Mouse (Mus musculus) testis, adult 2 months (tissue): ENCODE data around the gene Lta. TPM values are rescaled to one million over a fixed set of nuclear protein-coding genes. Genes with fewer than 3 reads are reported as not detected.

ENCODE experiments used
- H3K27ac ChIP-seq: fragments of 200-500 bp; 2 replicates; pipeline ENCODE4 v1.5.1; 2012; ENCODE audit warnings: low read depth, low read length; ENCODE audit not compliant: control insufficient read depth, insufficient read depth
- H3K27me3 ChIP-seq: fragments of 200-500 bp; 2 replicates; pipeline ENCODE4 v1.6.1; 2012; ENCODE audit warnings: mild to moderate bottlenecking, low read length, moderate library complexity; ENCODE audit not compliant: control insufficient read depth, insufficient read depth
- H3K36me3 ChIP-seq: fragments of 200-500 bp; 2 replicates; pipeline ENCODE4 v1.6.1; 2012; ENCODE audit warnings: mild to moderate bottlenecking, low read length; ENCODE audit not compliant: control insufficient read depth, insufficient read depth
- H3K4me1 ChIP-seq: fragments of 200-500 bp; 2 replicates; pipeline ENCODE4 v1.6.1; 2012; ENCODE audit warnings: low read length; ENCODE audit not compliant: control insufficient read depth, insufficient read depth
- H3K4me3 ChIP-seq: fragments of 200-500 bp; 2 replicates; pipeline ENCODE4 v1.5.1; 2012; ENCODE audit warnings: low read depth, mild to moderate bottlenecking, low read length, moderate library complexity, mixed read lengths; ENCODE audit not compliant: control insufficient read depth
- CTCF ChIP-seq: fragments of 200-500 bp; IDR thresholded peaks from 2 replicates; pipeline ENCODE4 v1.5.1; 2012; ENCODE audit warnings: low read depth, mild to moderate bottlenecking, inconsistent platforms, low read length, moderate library complexity; ENCODE audit not compliant: control insufficient read depth, insufficient read depth, insufficient replicate concordance
- POLR2A ChIP-seq: fragments of 200-500 bp; IDR thresholded peaks from 2 replicates; pipeline ENCODE4 v1.6.1; 2012; ENCODE audit warnings: low read depth, mild to moderate bottlenecking, inconsistent platforms, low read length, moderate library complexity; ENCODE audit not compliant: control insufficient read depth
- polyA plus RNA-seq: library from polyadenylated mRNA; depleted of rRNA; stranded (reverse); fragments of >200 nt; gene quantifications from 2 replicates; pipeline ENCODE4 v1.2.3, GENCODE M21; 2012

Gene Lta
- polyA plus RNA-seq, 1 experiment, result 0.07 TPM

- Histone ChIP-seq H3K36me3 (peaks cover 10% of the 10 kb centered on the region), H3K4me3 (peak overlapping the region; percentile 94), H3K27me3 (no peaks in the 10 kb centered on the region), H3K4me1 (peaks cover 4% of the 10 kb centered on the region), H3K27ac (peak overlapping the region; percentile 99)
- no peak for TF ChIP-seq POLR2A
- no peak for TF ChIP-seq CTCF
Observed at GRCm38 (mm10) chr17:35163326-35164081, 41.6 kb downstream of the Lta start.

- Histone ChIP-seq H3K4me1 (peaks cover 4% of the 10 kb centered on the region), H3K36me3 (peaks cover 10% of the 10 kb centered on the region), H3K4me3 (peak overlapping the region; percentile 47), H3K27ac (no peak overlapping the region), H3K27me3 (no peaks in the 10 kb centered on the region)
- TF ChIP-seq POLR2A, result no peak
- no peak for TF ChIP-seq CTCF
Observed at GRCm38 (mm10) chr17:35162730-35163129, 42.4 kb downstream of the Lta start.

DNA sequence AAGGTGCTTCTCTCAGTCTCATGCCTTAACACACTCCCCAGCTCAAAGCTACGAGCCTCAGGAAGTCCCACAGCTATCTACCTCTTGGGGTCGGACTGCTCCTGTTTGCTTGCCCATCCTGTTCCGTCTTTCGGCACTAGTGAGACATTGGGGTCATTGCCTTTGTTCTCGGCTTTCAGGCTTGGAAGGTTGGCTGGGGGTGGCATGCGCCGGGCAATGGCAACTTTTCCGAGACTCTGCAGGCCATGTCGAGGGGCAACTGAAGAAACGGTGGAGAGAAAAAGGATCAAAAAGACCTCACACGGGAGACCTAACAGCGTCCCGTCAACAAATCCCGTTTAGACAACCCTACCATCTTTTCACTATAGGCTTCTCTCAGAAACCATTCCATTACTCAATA lies 43.0 kb downstream of the Lta start:
- H3K27ac ChIP-seq, result no peak overlapping the region
- H3K4me3 ChIP-seq, result no peak overlapping the region; the same call in none of the 2 replicates
- H3K4me1 ChIP-seq, result peaks cover 4% of the 10 kb centered on the region
- peaks cover 10% of the 10 kb centered on the region for H3K36me3 ChIP-seq
- TF ChIP-seq POLR2A (no peak), CTCF (no peak)
- H3K27me3 ChIP-seq, result no peaks in the 10 kb centered on the region

DNA sequence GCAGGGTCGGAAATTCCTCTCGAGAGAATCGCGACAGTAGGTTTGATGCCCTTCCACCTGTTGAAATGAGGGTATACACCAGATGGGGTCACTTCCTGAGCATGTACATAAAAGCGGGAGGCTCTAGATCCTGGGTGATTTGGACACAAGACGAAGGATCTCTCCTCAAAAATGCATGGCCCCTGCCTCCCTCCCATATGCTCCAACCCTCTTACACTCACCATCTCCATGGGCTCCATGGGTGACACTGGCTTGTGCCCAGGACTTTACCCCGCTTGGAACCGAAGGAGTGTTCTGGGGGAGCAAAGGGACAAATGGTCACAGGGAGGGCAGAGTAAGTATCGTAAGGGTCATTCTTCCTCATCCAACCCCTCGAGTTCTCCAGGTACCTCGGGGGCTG lies 43.7 kb downstream of the Lta start:
- Histone ChIP-seq H3K4me1 (peaks cover 6% of the 10 kb centered on the region), H3K36me3 (peaks cover 15% of the 10 kb centered on the region), H3K27me3 (no peaks in the 10 kb centered on the region), H3K27ac (no peak overlapping the region), H3K4me3 (no peak overlapping the region)
- TF ChIP-seq POLR2A, result no peak
- TF ChIP-seq CTCF, result no peak

DNA sequence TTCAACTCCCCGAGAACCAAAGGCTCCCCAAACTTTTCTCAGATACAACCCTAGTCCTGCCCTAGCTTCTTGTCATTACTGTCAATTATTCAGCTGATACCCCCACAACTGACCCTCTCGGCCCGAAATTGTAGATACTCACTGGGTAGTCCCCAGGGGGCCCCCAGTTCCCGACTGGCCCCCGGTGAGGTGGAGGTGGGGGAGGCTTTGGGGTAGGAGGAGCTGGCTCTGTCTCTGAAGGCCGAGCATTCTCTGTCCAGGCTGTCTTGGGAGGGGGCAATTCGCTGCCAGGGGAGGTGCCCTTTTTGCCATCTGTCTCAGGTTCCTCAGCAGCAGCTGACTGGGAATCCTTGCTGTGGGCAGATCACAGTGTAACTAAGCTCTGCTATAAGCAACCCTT lies 45.5 kb downstream of the Lta start:
- H3K4me3 ChIP-seq, result no peak overlapping the region
- TF ChIP-seq CTCF (no peak), POLR2A (no peak)
- peaks cover 6% of the 10 kb centered on the region for H3K4me1 ChIP-seq
- H3K27ac ChIP-seq, result no peak overlapping the region
- peaks cover 24% of the 10 kb centered on the region for H3K36me3 ChIP-seq
- no peaks in the 10 kb centered on the region for H3K27me3 ChIP-seq

- Histone ChIP-seq H3K4me3 (no peak overlapping the region), H3K36me3 (peaks cover 24% of the 10 kb centered on the region)
Observed at GRCm38 (mm10) chr17:35158850-35159593, 46.1 kb downstream of the Lta start.

GRCm38 (mm10) chr17:35157661-35158175 lies 47.4 kb downstream of the Lta start:
- Histone ChIP-seq H3K4me3 (no peak overlapping the region), H3K36me3 (peaks cover 28% of the 10 kb centered on the region), H3K27ac (no peak overlapping the region), H3K4me1 (peaks cover 2% of the 10 kb centered on the region), H3K27me3 (no peaks in the 10 kb centered on the region)
- no peak for TF ChIP-seq CTCF
- TF ChIP-seq POLR2A, result no peak

More at GRCm38 (mm10) chr17:35158850-35159593, 46.1 kb downstream of the Lta start:
- peaks cover 6% of the 10 kb centered on the region for H3K4me1 ChIP-seq
- TF ChIP-seq CTCF (no peak), POLR2A (no peak)
- H3K27me3 ChIP-seq, result no peaks in the 10 kb centered on the region
- no peak overlapping the region for H3K27ac ChIP-seq
